Mouse (Mus musculus): ENCODE results near the gene Gm8237. TPM values are rescaled to one million over a fixed set of nuclear protein-coding genes. Genes with fewer than 3 reads are reported as not detected.

Gm8237 gene
- polyA plus RNA-seq, 1 experiment from 2014 or later, result 0.13 TPM

Other genes with a start within 250 kb of the Gm8237 start
- gene Gm8265, start 247.4 kb downstream of the Gm8237 start, polyA plus RNA-seq (2015; fragmentation: Nextera tagmentation; extraction: Ambion mirVana), result not detected in 2 replicates
- not detected in 2 replicates for gene Gm9603, start 192.9 kb downstream of the Gm8237 start, polyA plus RNA-seq (2015; fragmentation: Nextera tagmentation; extraction: Ambion mirVana)
- 0.35 and 0.57 TPM in 2 replicates for gene Gm3373, start 138.8 kb downstream of the Gm8237 start, polyA plus RNA-seq (2015; fragmentation: Nextera tagmentation; extraction: Ambion mirVana)
- 0.44 TPM in 2 replicates for gene Gm3383, start 72.4 kb downstream of the Gm8237 start, polyA plus RNA-seq (2015; fragmentation: Nextera tagmentation; extraction: Ambion mirVana)
- gene Gm3424, start 50.1 kb downstream of the Gm8237 start, polyA plus RNA-seq (2015; fragmentation: Nextera tagmentation; extraction: Ambion mirVana), result not detected in 2 replicates
- gene Gm3248, start 81.4 kb upstream of the Gm8237 start, polyA plus RNA-seq (2015; fragmentation: Nextera tagmentation; extraction: Ambion mirVana), result 0.49 and 0.68 TPM in 2 replicates
- not detected in 2 replicates for gene Gm3453, start 98.8 kb upstream of the Gm8237 start, polyA plus RNA-seq (2015; fragmentation: Nextera tagmentation; extraction: Ambion mirVana)
- not detected in 2 replicates for gene Gm6337, start 177.9 kb upstream of the Gm8237 start, polyA plus RNA-seq (2015; fragmentation: Nextera tagmentation; extraction: Ambion mirVana)
- 0.51 and 0.74 TPM in 2 replicates for gene Gm8206, start 213.6 kb upstream of the Gm8237 start, polyA plus RNA-seq (2015; fragmentation: Nextera tagmentation; extraction: Ambion mirVana)
- 1.2 and 1.3 TPM in 2 replicates for gene Gm3468, start 228.3 kb upstream of the Gm8237 start, polyA plus RNA-seq (2015; fragmentation: Nextera tagmentation; extraction: Ambion mirVana)
- not detected in 2 replicates for gene Gm3476, start 245.4 kb upstream of the Gm8237 start, polyA plus RNA-seq (2015; fragmentation: Nextera tagmentation; extraction: Ambion mirVana)

All from lung, embryonic 16.5 days (tissue).